Mouse (Mus musculus) small intestine, adult 2 months (tissue): ENCODE data around the gene Mphosph9.

ENCODE experiments used
- CTCF ChIP-seq: fragments of 200-500 bp; IDR thresholded peaks from 2 replicates; pipeline ENCODE4 v1.5.1; 2012; ENCODE audit warnings: low read depth, mild to moderate bottlenecking, control low read depth, inconsistent platforms, low read length, moderate library complexity, mixed read lengths; ENCODE audit not compliant: insufficient replicate concordance, insufficient read length; ENCODE audit errors: extremely low read depth
- POLR2A ChIP-seq: fragments of 200-500 bp; IDR thresholded peaks from 2 replicates; pipeline ENCODE4 v1.6.1; 2012; ENCODE audit warnings: low read depth, mild to moderate bottlenecking, control low read depth, inconsistent platforms, low read length, moderate library complexity

DNA sequence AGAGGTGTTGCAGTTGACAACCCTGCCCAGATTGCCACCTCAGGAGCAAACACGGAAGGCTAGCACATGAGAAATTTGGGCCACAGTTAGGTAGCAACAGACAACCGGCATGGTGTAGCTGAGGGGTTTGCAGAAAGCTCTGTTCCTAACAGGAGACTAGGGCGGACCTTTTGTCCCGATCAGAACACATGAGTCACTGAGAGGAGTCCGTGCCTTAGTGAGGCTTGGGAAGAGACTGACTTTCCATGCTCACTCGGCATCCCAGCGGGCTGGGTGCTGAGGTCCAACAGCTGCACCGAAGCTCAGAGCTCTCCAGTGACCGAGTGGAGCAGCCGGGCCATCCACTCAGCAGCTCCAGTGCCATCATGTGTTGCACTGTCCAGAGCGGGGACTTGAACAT lies 105.1 kb downstream of the Mphosph9 start:
- TF ChIP-seq CTCF (no peak), POLR2A (no peak)
